Mouse (Mus musculus): ENCODE measurements at regions not wholly inside any gene's neighbourhood (a gene's known extent, or its start where the extent isn't known, plus 50 kb on each side); places are given as distances from the start of the nearest gene placed in this dataset.

DNA sequence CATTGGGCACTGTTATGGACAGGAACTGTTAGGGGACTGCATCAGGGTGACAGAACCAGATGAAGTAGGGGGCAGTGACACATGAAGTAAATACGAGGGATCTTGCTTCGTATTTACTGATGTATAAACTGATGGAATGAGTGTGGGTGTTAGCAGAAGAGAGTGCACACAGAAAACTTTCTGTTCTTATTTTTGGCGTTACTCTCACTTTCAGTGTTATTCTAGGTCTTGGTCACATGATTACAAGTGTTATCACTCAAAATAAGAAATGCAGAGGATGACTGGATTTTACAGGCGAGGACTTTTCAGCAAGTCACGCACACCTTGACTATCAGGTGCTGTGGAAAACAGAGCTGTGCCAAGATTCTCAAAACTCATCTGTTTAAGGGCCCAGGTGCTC is 185.6 kb upstream of the Arhgap24 start:
- H3K27me3 ChIP-seq: no peaks in the 10 kb centered on the region
- H3K4me2 ChIP-seq: no peak overlapping the region
- no peaks in the 10 kb centered on the region for H3K36me3 ChIP-seq
- H3K9ac ChIP-seq: no peak overlapping the region
- H3K4me1 ChIP-seq: no peaks in the 10 kb centered on the region
- ATAC-seq (ENCODE audit: insufficient number of reproducible peaks, low FRiP score, low TSS enrichment, low read depth): no peak
- no peaks in the 10 kb centered on the region for H3K9me3 ChIP-seq
- WGBS: 88% methylated on average over 5 of the region's 5 CpGs
- no peak overlapping the region for H3K4me3 ChIP-seq
- no peak overlapping the region for H3K27ac ChIP-seq

DNA sequence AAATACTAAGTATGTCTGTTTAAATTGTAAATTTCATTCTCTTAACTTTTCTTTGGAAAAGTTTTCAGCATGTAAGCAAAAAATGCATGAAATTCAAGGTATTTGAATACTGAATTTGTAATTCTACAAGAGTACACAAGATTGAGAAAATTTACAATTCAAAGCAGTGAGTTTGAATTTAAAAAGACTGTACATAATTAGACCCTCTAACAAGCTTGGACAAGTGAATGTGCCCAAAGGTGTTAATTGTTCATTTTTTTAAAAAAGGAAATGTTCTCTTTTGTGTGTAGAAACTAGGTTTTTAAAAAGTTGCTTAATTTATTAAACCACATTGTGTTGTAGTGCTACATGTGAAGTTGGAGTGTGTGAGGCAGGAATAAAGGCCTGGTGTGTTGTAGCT is 174.9 kb upstream of the Arhgap24 start:
- H3K9me3 ChIP-seq: no peaks in the 10 kb centered on the region

DNA sequence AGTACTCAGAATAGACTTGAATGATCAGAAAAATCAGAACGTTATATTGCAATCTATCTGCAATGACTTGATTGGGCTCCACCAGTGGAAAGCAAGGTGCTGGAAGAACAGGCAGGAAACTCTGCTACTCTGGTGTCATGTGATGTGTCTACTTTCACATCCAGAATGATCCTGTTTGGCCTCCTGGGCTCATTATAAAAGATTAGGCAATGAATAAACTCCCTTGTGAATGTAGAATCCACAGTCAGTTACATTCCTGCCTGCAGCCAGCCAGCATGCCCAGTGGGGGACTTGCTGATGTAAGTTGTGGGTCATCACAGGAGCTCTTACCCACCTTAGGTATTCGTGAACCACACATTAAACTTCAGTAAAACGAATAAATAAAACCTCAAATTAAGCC is 174.5 kb upstream of the Arhgap24 start:
- Histone ChIP-seq H3K4me3 (no peak overlapping the region), H3K4me1 (no peaks in the 10 kb centered on the region), H3K4me2 (no peak overlapping the region), H3K9me3 (no peaks in the 10 kb centered on the region), H3K9ac (no peak overlapping the region), H3K27me3 (no peaks in the 10 kb centered on the region), H3K27ac (no peak overlapping the region), H3K36me3 (no peaks in the 10 kb centered on the region)
- no peak for ATAC-seq (ENCODE audit: insufficient number of reproducible peaks, low FRiP score, low TSS enrichment, low read depth)
- WGBS: 66% methylated on average over 3 of the region's 3 CpGs

More for the DNA sequence above, 174.9 kb upstream of the Arhgap24 start:
- ATAC-seq (ENCODE audit: insufficient number of reproducible peaks, low FRiP score, low TSS enrichment, low read depth): no peak
- H3K27ac ChIP-seq: no peak overlapping the region
- no peak overlapping the region for H3K4me3 ChIP-seq
- H3K4me2 ChIP-seq: no peak overlapping the region
- H3K9ac ChIP-seq: no peak overlapping the region
- no peaks in the 10 kb centered on the region for H3K4me1 ChIP-seq
- no peaks in the 10 kb centered on the region for H3K36me3 ChIP-seq
- H3K27me3 ChIP-seq: no peaks in the 10 kb centered on the region

DNA sequence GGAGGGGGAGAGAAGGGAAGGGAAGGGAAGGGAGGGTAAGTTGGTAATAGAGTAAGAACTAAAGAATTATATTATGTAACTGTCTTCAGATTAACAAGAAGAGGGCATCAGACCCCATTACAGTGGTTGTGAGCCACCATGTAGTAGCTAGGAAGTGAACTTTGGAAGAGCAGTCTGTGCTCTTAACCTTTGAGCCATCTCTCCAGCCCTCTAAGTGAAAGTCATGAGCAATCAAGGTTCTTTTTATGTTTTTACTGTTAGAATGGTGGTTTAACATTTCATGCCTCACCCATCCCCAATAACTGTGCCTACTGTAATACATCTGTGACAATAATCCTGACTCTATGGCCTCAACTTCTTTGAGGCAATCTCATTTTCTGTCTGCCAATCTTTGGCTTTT is 169.6 kb upstream of the Arhgap24 start:
- no peaks in the 10 kb centered on the region for H3K36me3 ChIP-seq
- no peak for ATAC-seq (ENCODE audit: insufficient number of reproducible peaks, low FRiP score, low TSS enrichment, low read depth)
- no peaks in the 10 kb centered on the region for H3K27me3 ChIP-seq
- H3K4me2 ChIP-seq: no peak overlapping the region
- no peak overlapping the region for H3K9ac ChIP-seq
- no peaks in the 10 kb centered on the region for H3K9me3 ChIP-seq
- H3K4me3 ChIP-seq: no peak overlapping the region
- no peaks in the 10 kb centered on the region for H3K4me1 ChIP-seq
- H3K27ac ChIP-seq: no peak overlapping the region

DNA sequence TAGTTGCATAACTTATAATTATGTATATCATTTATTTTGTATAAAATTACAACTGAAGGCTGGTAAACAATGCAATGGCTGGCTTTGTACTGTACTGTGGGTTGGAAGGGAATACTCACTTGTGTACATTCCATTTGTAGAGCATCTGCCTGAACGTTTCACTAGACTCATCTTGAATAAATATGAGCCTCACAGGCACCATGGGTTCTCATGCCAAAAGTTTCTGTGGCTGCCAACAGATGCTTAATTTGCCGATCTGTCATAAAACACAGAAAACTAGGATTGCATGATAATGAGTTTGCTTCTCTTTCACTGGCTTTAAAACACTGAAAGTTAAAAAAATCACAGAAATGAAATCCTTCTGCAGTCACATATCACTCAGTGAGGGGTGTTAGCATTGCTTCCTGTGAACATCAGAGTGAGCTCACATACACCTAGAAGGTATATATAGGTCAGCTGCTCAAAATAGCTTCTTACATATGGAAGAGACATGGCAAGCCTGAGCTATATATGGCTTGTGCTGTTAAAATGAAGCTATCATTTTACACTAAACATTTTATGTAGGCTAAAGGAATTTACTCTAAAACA is 152.9 kb upstream of the Arhgap24 start:
- Histone ChIP-seq H3K9ac (no peak overlapping the region), H3K27ac (no peak overlapping the region), H3K36me3 (no peaks in the 10 kb centered on the region), H3K4me3 (no peak overlapping the region), H3K27me3 (no peaks in the 10 kb centered on the region), H3K9me3 (no peaks in the 10 kb centered on the region), H3K4me1 (no peaks in the 10 kb centered on the region), H3K4me2 (no peak overlapping the region)
- no peak for ATAC-seq (ENCODE audit: insufficient number of reproducible peaks, low FRiP score, low TSS enrichment, low read depth)
- 33% methylated on average over 2 of the region's 2 CpGs for WGBS

DNA sequence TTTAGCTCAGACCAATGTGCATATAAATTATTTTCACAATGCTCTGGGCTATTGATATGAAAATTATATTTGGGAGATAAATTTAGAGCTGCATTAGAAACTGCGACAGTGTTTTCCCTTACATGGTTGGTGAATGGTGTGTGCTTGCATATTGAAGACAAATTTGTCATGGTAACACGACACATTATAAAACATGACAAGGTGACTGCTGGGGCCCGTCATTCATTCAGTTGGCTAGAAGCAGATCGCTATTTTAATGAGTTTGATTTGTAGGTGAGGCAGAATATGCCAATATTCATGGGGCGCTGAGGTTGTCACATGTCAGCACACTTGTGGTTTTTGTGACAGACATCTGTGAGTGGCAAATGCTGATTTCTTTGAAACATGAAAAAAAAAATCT is 147.3 kb upstream of the Arhgap24 start:
- Histone ChIP-seq H3K4me3 (no peak overlapping the region), H3K9ac (no peak overlapping the region), H3K36me3 (no peaks in the 10 kb centered on the region), H3K27ac (no peak overlapping the region), H3K4me1 (no peaks in the 10 kb centered on the region), H3K27me3 (no peaks in the 10 kb centered on the region), H3K4me2 (no peak overlapping the region), H3K9me3 (no peaks in the 10 kb centered on the region)
- no peak for ATAC-seq (ENCODE audit: insufficient number of reproducible peaks, low FRiP score, low TSS enrichment, low read depth)
- 61% methylated on average over 5 of the region's 5 CpGs for WGBS

DNA sequence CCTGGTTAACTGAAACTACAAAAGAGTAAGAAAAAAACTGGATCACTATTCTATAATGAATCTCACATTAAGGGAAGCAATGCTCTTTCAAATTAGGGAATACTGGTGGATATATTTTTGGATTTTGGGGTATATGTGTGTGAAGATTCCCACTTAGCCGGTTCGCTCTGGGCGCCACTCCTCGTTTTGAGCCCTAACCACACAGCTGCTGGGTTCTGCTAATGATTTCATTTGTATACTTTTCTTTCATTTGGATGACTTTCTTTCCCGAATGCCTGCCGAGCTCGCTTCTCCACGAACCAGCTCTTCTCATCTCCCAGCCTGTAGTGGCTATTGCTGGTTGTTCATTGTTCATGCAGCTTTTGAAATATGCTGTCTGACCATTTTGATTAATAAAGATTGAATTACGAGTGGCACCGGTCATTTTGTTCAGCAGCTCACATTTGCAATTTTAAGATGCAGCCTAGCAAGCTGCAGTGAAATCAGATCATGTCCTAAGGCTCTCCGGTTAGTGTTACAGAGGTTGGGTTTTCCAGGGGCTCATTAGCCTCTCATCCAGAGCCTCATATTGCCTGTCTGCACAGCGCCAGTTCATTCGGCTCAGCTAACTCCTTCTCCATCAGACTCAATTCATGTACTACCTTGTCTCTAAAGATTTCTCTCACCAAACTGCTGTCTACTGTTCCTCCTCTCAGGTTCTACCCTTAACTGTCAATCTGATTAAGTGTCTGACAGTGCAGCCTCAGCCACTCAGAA is 146.6 kb upstream of the Arhgap24 start:
- ATAC-seq (ENCODE audit: insufficient number of reproducible peaks, low FRiP score, low TSS enrichment, low read depth): no peak
- no peak overlapping the region for H3K4me3 ChIP-seq
- no peak overlapping the region for H3K27ac ChIP-seq
- no peaks in the 10 kb centered on the region for H3K4me1 ChIP-seq
- no peaks in the 10 kb centered on the region for H3K36me3 ChIP-seq
- no peak overlapping the region for H3K9ac ChIP-seq
- H3K4me2 ChIP-seq: no peak overlapping the region
- no peaks in the 10 kb centered on the region for H3K9me3 ChIP-seq
- H3K27me3 ChIP-seq: no peaks in the 10 kb centered on the region
- 55% methylated on average over 13 of the region's 13 CpGs for WGBS

DNA sequence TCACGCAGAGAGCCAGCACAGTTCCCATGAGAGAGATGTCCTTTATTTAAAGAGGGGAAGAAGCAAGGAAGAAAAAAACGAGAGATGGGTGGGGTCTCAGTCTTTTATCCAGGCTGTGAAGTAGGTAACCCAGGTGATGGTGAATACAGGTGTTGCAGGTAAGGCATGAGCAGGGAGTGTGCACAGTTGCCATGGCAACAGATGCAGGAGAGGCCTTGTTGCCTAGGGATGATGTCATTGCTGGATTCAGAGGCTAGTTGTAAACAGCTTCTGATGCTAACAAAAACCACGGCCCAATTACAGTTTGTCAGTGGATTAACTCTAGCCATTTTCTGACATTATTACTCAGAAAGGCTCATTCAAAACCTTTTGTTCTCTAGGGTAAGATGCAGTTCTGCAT is 114.7 kb upstream of the Arhgap24 start:
- ATAC-seq (ENCODE audit: insufficient number of reproducible peaks, low FRiP score, low TSS enrichment, low read depth): no peak
- H3K9me3 ChIP-seq: no peaks in the 10 kb centered on the region
- H3K27me3 ChIP-seq: no peaks in the 10 kb centered on the region
- 64% methylated on average over 3 of the region's 3 CpGs for WGBS
- no peaks in the 10 kb centered on the region for H3K4me1 ChIP-seq
- H3K9ac ChIP-seq: no peak overlapping the region
- H3K4me3 ChIP-seq: no peak overlapping the region
- no peaks in the 10 kb centered on the region for H3K36me3 ChIP-seq
- no peak overlapping the region for H3K4me2 ChIP-seq
- H3K27ac ChIP-seq: no peak overlapping the region

DNA sequence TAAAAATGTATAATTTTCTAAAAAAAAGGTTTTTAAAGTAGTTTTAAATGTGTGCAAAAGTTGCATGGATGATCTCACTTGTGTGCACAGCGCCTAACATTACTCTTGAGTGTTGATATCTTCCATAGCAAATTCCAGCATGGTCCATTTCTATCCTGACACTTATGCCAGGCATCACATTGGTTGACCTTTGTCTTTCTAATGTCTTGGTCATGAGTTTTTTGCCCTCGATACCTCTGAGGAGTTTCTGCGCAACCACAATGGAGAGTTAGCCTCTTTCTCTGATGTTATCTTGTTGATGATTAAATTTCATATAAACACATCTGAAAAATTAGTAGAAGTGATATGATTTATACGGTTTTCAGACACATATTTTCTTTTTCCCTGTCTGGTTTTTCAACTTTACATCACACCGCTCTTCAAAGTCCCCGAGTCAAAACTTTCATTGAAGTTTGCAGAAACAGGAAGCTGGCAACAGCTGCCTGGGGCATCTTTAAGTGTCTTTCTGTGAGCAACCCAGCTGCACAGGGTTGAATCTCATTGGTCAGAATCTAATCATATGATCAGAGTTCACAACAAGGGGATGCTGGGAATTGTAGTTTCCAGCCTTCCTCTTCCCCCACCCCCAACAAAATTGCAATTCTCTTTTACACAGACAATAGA is 107.8 kb upstream of the Arhgap24 start:
- Histone ChIP-seq H3K9ac (no peak overlapping the region), H3K4me1 (peaks cover 5% of the 10 kb centered on the region; the same call in 1 of the 2 replicates), H3K4me3 (no peak overlapping the region), H3K27me3 (no peaks in the 10 kb centered on the region), H3K36me3 (no peaks in the 10 kb centered on the region), H3K9me3 (no peaks in the 10 kb centered on the region), H3K4me2 (no peak overlapping the region), H3K27ac (no peak overlapping the region)
- ATAC-seq (ENCODE audit: insufficient number of reproducible peaks, low FRiP score, low TSS enrichment, low read depth): no peak
- WGBS: 50% methylated on average over 6 of the region's 6 CpGs

DNA sequence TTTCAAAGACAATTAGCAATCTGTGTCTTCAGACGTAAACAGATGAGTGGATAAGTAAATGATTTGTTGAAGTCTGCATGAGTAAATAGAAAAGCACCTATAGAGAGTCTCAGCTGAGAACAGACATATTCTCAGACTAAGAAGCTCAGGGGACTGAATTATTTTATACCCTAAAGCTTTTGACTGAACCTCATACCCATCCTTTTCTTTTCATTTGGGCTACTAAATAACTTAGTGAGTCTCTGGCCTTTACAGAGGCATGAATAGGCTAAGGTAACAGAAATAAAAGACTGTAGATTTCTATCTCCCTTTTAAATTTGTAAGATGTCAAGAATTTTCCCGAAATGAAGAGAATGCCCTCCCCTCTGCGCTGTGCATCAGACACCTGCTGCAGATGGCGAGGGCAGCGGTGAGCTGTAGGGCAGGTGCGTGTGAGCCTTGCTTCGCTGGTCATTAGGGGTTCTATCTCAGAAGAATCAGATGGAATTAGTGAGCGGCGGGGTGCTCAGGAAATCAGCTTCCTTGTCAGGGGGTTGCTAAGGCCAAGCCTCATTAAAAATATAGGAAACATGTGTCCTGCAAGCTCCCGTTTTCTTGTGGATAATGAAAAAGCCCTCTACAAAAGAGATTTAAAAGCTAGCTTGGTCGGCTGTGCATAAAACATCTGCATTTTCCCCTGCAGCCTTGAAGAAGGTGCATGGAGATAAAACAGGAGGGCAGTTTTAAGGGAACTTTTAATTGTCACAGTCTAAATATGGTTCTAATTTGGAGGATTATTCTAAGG is 107.0 kb upstream of the Arhgap24 start:
- no peak overlapping the region for H3K4me2 ChIP-seq
- ATAC-seq (ENCODE audit: insufficient number of reproducible peaks, low FRiP score, low TSS enrichment, low read depth): no peak

DNA sequence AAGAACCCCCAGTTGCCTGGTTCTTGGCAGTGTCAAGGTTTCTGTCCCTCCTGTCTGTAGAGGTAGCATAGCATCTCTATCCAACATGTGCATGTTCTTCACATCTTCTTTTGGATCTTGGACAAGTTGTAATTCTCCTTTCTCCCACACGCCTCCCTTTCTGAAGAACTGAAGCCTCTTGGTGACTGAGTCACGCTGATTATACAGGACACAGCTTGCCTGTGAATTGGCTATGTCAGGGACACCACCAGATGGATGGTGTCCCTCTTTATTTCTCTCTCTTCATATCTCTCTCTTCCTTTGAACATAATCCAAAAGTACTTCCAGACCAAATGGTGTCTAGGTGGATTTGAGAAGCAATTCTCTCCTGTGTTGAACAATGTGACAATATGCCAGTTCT is 105.9 kb upstream of the Arhgap24 start:
- Histone ChIP-seq H3K27ac (no peak overlapping the region), H3K9me3 (no peaks in the 10 kb centered on the region), H3K27me3 (no peaks in the 10 kb centered on the region), H3K4me1 (peaks cover 5% of the 10 kb centered on the region; the same call in 1 of the 2 replicates), H3K36me3 (no peaks in the 10 kb centered on the region), H3K4me3 (no peak overlapping the region), H3K4me2 (no peak overlapping the region), H3K9ac (no peak overlapping the region)
- no peak for ATAC-seq (ENCODE audit: insufficient number of reproducible peaks, low FRiP score, low TSS enrichment, low read depth)
- WGBS: 77% methylated on average over 2 of the region's 2 CpGs

More for the DNA sequence above, 107.0 kb upstream of the Arhgap24 start:
- Histone ChIP-seq H3K4me1 (peaks cover 5% of the 10 kb centered on the region; the same call in 1 of the 2 replicates), H3K9me3 (no peaks in the 10 kb centered on the region), H3K4me3 (no peak overlapping the region), H3K9ac (no peak overlapping the region), H3K27me3 (no peaks in the 10 kb centered on the region), H3K36me3 (no peaks in the 10 kb centered on the region), H3K27ac (no peak overlapping the region)
- 28% methylated on average over 11 of the region's 11 CpGs for WGBS

DNA sequence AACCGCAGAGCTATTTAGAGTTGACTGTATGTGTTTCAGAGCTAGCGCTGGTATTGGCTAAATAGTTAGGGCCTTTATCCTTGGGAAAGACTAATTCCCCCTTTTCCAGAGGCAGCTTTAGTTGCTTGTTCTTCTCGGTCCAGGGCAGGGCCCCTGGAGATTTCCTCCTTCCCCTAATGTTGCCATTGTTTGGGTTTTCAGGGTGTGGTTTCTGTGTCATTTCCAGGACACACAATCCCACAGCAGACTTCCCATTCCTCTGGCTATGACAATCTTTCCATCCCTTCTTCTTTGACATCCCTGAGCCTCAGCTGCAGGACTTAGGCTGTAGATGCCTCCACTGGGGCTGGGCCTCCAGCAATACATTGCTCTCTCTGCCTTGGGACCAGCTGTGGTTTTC is 87.2 kb upstream of the Arhgap24 start:
- 77% methylated on average over 3 of the region's 3 CpGs for WGBS
- H3K4me2 ChIP-seq: no peak overlapping the region
- no peaks in the 10 kb centered on the region for H3K27me3 ChIP-seq
- H3K27ac ChIP-seq: no peak overlapping the region
- H3K9ac ChIP-seq: no peak overlapping the region
- peaks cover 9% of the 10 kb centered on the region; the same call in 1 of the 2 replicates for H3K4me1 ChIP-seq
- ATAC-seq (ENCODE audit: insufficient number of reproducible peaks, low FRiP score, low TSS enrichment, low read depth): no peak
- H3K36me3 ChIP-seq: no peaks in the 10 kb centered on the region
- H3K9me3 ChIP-seq: no peaks in the 10 kb centered on the region
- no peak overlapping the region for H3K4me3 ChIP-seq
